Mouse (Mus musculus) lung, postnatal 0 days (tissue): ENCODE results near the gene Adk. TPM values are rescaled to one million over a fixed set of nuclear protein-coding genes. Genes with fewer than 3 reads are reported as not detected.

Experiments used
- ATAC-seq: fragments of 200-750 bp; cut with Nextera tagmentation; 2 replicates; pipeline ENCODE4 v1.8.0; 2017; ENCODE audit warnings: moderate library complexity
- DNase-seq: peaks from one replicate; pipeline ENCODE4 v3.0.0-alpha.2; 2016; ENCODE audit warnings: low spot score
- H3K27ac ChIP-seq: fragments of 300-500 bp; sonication (generic); 2 replicates; pipeline ENCODE4 v1.5.1; 2014; ENCODE audit warnings: antibody characterized with exemption, mild to moderate bottlenecking, low read length, mixed read lengths
- H3K27me3 ChIP-seq: fragments of 300-500 bp; sonication (generic); replicated peaks from 2 replicates; pipeline ENCODE4 v1.6.1; 2014; ENCODE audit warnings: low read length, mixed read lengths; ENCODE audit not compliant: insufficient read depth
- H3K36me3 ChIP-seq: fragments of 300-500 bp; sonication (generic); 2 replicates; pipeline ENCODE4 v1.6.1; 2014; ENCODE audit warnings: low read length, mixed read lengths; ENCODE audit not compliant: insufficient read depth
- H3K4me1 ChIP-seq: fragments of 300-500 bp; sonication (generic); 2 replicates; pipeline ENCODE4 v1.6.1; 2014; ENCODE audit warnings: antibody characterized with exemption, low read depth, low read length, mixed read lengths; ENCODE audit not compliant: insufficient read depth
- H3K4me2 ChIP-seq: fragments of 300-500 bp; sonication (generic); replicated peaks from 2 replicates; pipeline ENCODE4 v1.6.1; 2014; ENCODE audit warnings: low read depth, mild to moderate bottlenecking, low read length, moderate library complexity, mixed read lengths
- H3K4me3 ChIP-seq: fragments of 300-500 bp; sonication (generic); 2 replicates; pipeline ENCODE4 v1.5.1; 2014; ENCODE audit warnings: low read depth, low read length
- H3K9ac ChIP-seq: fragments of 300-500 bp; sonication (generic); replicated peaks from 2 replicates; pipeline ENCODE4 v1.6.1; 2014; ENCODE audit warnings: low read depth, mild to moderate bottlenecking
- H3K9me3 ChIP-seq: fragments of 300-500 bp; sonication (generic); 2 replicates; pipeline ENCODE4 v1.6.1; 2016; ENCODE audit warnings: low read length, mixed read lengths
- CTCF ChIP-seq: IDR thresholded peaks from 2 replicates; pipeline ENCODE4 v1.5.1; 2016; ENCODE audit warnings: antibody characterized with exemption, mild to moderate bottlenecking
- EP300 ChIP-seq: IDR thresholded peaks from 2 replicates; pipeline ENCODE4 v1.6.1; 2016; ENCODE audit warnings: antibody characterized with exemption, mild to moderate bottlenecking, control low read depth
- WGBS: fragments of 180-500 bp; shearing (Covaris S2); extraction: QIAGEN DNeasy Blood & Tissue Kit; methylation state at CpG from one replicate; pipeline ENCODE4 v1.1.7; 2014; 5-methylcytosine and 5-hydroxymethylcytosine counted together
- polyA plus RNA-seq: library from polyadenylated mRNA; unstranded; fragments of >200 nt; fragmentation: Nextera tagmentation; extraction: Ambion mirVana; gene quantifications from 2 replicates; pipeline ENCODE4 v1.2.1, GENCODE M21; 2015

The Adk gene
- polyA plus RNA-seq, 1 experiment from 2014 or later: 238 TPM

- Histone ChIP-seq H3K4me3 (peak overlapping the region; percentile 83; the same call in 1 of the 2 replicates), H3K36me3 (no peaks in the 10 kb centered on the region), H3K4me1 (no peaks in the 10 kb centered on the region), H3K9ac (no peak overlapping the region), H3K27ac (no peak overlapping the region), H3K27me3 (no peaks in the 10 kb centered on the region), H3K4me2 (peak overlapping the region; percentile 96), H3K9me3 (no peaks in the 10 kb centered on the region)
- TF ChIP-seq EP300 (no peak), CTCF (no peak)
- no peak for ATAC-seq
- DNase-seq: no peak
- 46% methylated on average over 7 of the region's 7 CpGs for WGBS
These were observed 1.2 kb downstream of the Adk start for GRCm38 (mm10) chr14:21053586-21053985.

GRCm38 (mm10) chr14:21058972-21059371 is 6.6 kb downstream of the Adk start:
- no peak for ATAC-seq
- no peaks in the 10 kb centered on the region for H3K9me3 ChIP-seq
- WGBS: 73% methylated on average over 2 of the region's 2 CpGs

GRCm38 (mm10) chr14:21062766-21063513 is 10.6 kb downstream of the Adk start:
- no peak for TF ChIP-seq CTCF
- TF ChIP-seq EP300: no peak
- no peaks in the 10 kb centered on the region for H3K36me3 ChIP-seq
- ATAC-seq: no peak
- DNase-seq: no peak
- no peaks in the 10 kb centered on the region for H3K27me3 ChIP-seq
- H3K9ac ChIP-seq: no peak overlapping the region
- H3K4me1 ChIP-seq: peaks cover 19% of the 10 kb centered on the region; the same call in 1 of the 2 replicates
- no peak overlapping the region for H3K4me2 ChIP-seq
- H3K4me3 ChIP-seq: no peak overlapping the region
- no peak overlapping the region for H3K27ac ChIP-seq
- H3K9me3 ChIP-seq: no peaks in the 10 kb centered on the region
- WGBS: 50% methylated on average over 5 of the region's 5 CpGs

More at GRCm38 (mm10) chr14:21058972-21059371, 6.6 kb downstream of the Adk start:
- H3K9ac ChIP-seq: no peak overlapping the region
- no peaks in the 10 kb centered on the region for H3K27me3 ChIP-seq
- TF ChIP-seq EP300 (no peak), CTCF (no peak)
- H3K27ac ChIP-seq: no peak overlapping the region
- peaks cover 8% of the 10 kb centered on the region; the same call in 1 of the 2 replicates for H3K4me1 ChIP-seq
- H3K4me2 ChIP-seq: no peak overlapping the region
- H3K36me3 ChIP-seq: no peaks in the 10 kb centered on the region
- no peak for DNase-seq
- no peak overlapping the region for H3K4me3 ChIP-seq

GRCm38 (mm10) chr14:21064321-21064720 is 11.9 kb downstream of the Adk start:
- TF ChIP-seq CTCF (no peak), EP300 (peak; percentile 79)
- Histone ChIP-seq H3K27ac (peak overlapping the region; percentile 11; the same call in 1 of the 2 replicates), H3K36me3 (no peaks in the 10 kb centered on the region), H3K9ac (no peak overlapping the region), H3K4me2 (no peak overlapping the region), H3K27me3 (no peaks in the 10 kb centered on the region), H3K9me3 (no peaks in the 10 kb centered on the region), H3K4me3 (no peak overlapping the region), H3K4me1 (peaks cover 19% of the 10 kb centered on the region; the same call in 1 of the 2 replicates)
- ATAC-seq (peak; percentile 37), DNase-seq (peak; percentile 78)
- WGBS: 2% methylated on average over 1 of the region's 1 CpGs

GRCm38 (mm10) chr14:21065490-21066162 is 13.3 kb downstream of the Adk start:
- WGBS: 17% methylated on average over 8 of the region's 8 CpGs
- Histone ChIP-seq H3K27me3 (no peaks in the 10 kb centered on the region), H3K9me3 (no peaks in the 10 kb centered on the region), H3K4me3 (no peak overlapping the region), H3K36me3 (no peaks in the 10 kb centered on the region), H3K4me1 (peaks cover 19% of the 10 kb centered on the region; the same call in 1 of the 2 replicates), H3K27ac (peak overlapping the region; percentile 85), H3K4me2 (peak overlapping the region; percentile 17; the same call in 1 of the 2 replicates), H3K9ac (no peak overlapping the region)
- TF ChIP-seq EP300 (peak; percentile 82), CTCF (no peak)
- DNase-seq (peak; percentile 87), ATAC-seq (peak; percentile 90)

GRCm38 (mm10) chr14:21069594-21069993 is 17.2 kb downstream of the Adk start:
- WGBS: 76% methylated on average over 5 of the region's 5 CpGs
- TF ChIP-seq CTCF (peak; percentile 49), EP300 (no peak)

More at GRCm38 (mm10) chr14:21069594-21069993, 17.2 kb downstream of the Adk start:
- no peak overlapping the region for H3K4me3 ChIP-seq
- no peak overlapping the region for H3K27ac ChIP-seq
- H3K36me3 ChIP-seq: no peaks in the 10 kb centered on the region
- ATAC-seq (no peak), DNase-seq (no peak)
- H3K27me3 ChIP-seq: no peaks in the 10 kb centered on the region
- no peaks in the 10 kb centered on the region for H3K9me3 ChIP-seq
- H3K9ac ChIP-seq: no peak overlapping the region
- peaks cover 12% of the 10 kb centered on the region; the same call in 1 of the 2 replicates for H3K4me1 ChIP-seq
- H3K4me2 ChIP-seq: no peak overlapping the region
